Comparison of ENCODE assay signal across 26 mouse cellular contexts in genomic region chr1:92004122-92004521, GRCm38 (mm10).
DNase-seq lines count a peak whose midpoint lies in the region; ATAC-seq and TF ChIP-seq lines count a peak whose summit lies in the region.
"Had no signal": no experiment of that assay in that cellular context is flagged by ENCODE, and none has a peak within 500 bp of the region (broad histone marks: within the 10 kb centered on the region; RNA-seq: fewer than 3 reads in every experiment).

No protein-coding gene starts in this region.

- no peak overlapping the region for H3K27ac ChIP-seq in CH12.LX (ENCODE audit: insufficient read depth, low read depth)
- no peak overlapping the region for H3K27ac ChIP-seq in limb, embryonic 10.5 days
- H3K27ac ChIP-seq: embryonic facial prominence, embryonic 10.5 days; embryonic facial prominence, embryonic 13.5 days; forebrain, embryonic 12.5 days; hindbrain, embryonic 10.5 days; hindbrain, embryonic 13.5 days had no signal

- TF ChIP-seq POLR2A in CH12.LX (IDR thresholded peaks at IDR 0.05; ENCODE audit: low read depth, low read length), result no peak

- dilution Hi-C loops in CH12.LX (cut with MboI; ENCODE audit: extremely low pct_ligation_motif_present, extremely low pct_unique_long_range_greater_than_20kb, low sequenced_read_pairs), result no loop called here

- in situ Hi-C loops in CH12.LX (cut with MboI; ENCODE audit: low pct_ligation_motif_present, low pct_unique_long_range_greater_than_20kb, low sequenced_read_pairs), result no loop called here

- ATAC-seq in activated CD4-positive, CD25-positive, alpha-beta regulatory T cell, adult 4 months, result peak; percentile 74
- ATAC-seq: forebrain, embryonic 16.5 days; hindbrain, embryonic 16.5 days; intestine, postnatal 0 days had no signal

- TF ChIP-seq CTCF in CH12.LX (conservative IDR thresholded peaks at IDR 0.05 in 1 of 2, IDR thresholded peaks at IDR 0.05 in 1 of 2; ENCODE audit: low read depth in 2 of 2, low read length in 2 of 2), result no peak

- no peak overlapping the region for H3K4me3 ChIP-seq in CH12.LX (replicated peaks in 1 of 3; ENCODE audit: low read depth in 2 of 3, low read length in 2 of 3, poor library complexity in 1 of 3)
- H3K4me3 ChIP-seq in limb, embryonic 10.5 days, result no peak overlapping the region
- H3K4me3 ChIP-seq: embryonic facial prominence, embryonic 10.5 days; embryonic facial prominence, embryonic 13.5 days; erythroblast, embryonic 14.5 days; forebrain, embryonic 12.5 days; hindbrain, embryonic 10.5 days; hindbrain, embryonic 13.5 days had no signal

- no peak for TF ChIP-seq EP300 in CH12.LX (IDR thresholded peaks at IDR 0.05; ENCODE audit: low read length)

- no peaks in the 10 kb centered on the region for H3K27me3 ChIP-seq in CH12.LX (replicated peaks)
- H3K27me3 ChIP-seq in limb, embryonic 10.5 days (ENCODE audit: low read depth, poor library complexity, severe bottlenecking), result no peaks in the 10 kb centered on the region
- H3K27me3 ChIP-seq: embryonic facial prominence, embryonic 13.5 days; forebrain, embryonic 12.5 days; hindbrain, embryonic 13.5 days had no signal

- H3K36me3 ChIP-seq in CH12.LX (replicated peaks in 1 of 2; ENCODE audit: control insufficient read depth in 1 of 2, insufficient read depth in 1 of 2, low read length in 1 of 2), result peaks cover 7 to 18% of the 10 kb centered on the region in 2 experiments
- peaks cover 28% of the 10 kb centered on the region for H3K36me3 ChIP-seq in limb, embryonic 10.5 days

- no peaks in the 10 kb centered on the region for H3K9me3 ChIP-seq in CH12.LX (replicated peaks; ENCODE audit: low read length)
- H3K9me3 ChIP-seq in limb, embryonic 10.5 days (replicated peaks), result no peaks in the 10 kb centered on the region
- H3K9me3 ChIP-seq: embryonic facial prominence, embryonic 10.5 days; embryonic facial prominence, embryonic 13.5 days; forebrain, embryonic 12.5 days; hindbrain, embryonic 10.5 days; hindbrain, embryonic 13.5 days had no signal

- intact Hi-C loops in gastrocnemius, postnatal 14 days (cut with DNase I; ENCODE audit: low total_unique reads), result no loop called here

- H3K4me2 ChIP-seq in CH12.LX (ENCODE audit: insufficient read depth, low read depth, poor library complexity, severe bottlenecking), result peak overlapping the region; percentile 16; the same call in 1 of the 2 replicates
- H3K4me2 ChIP-seq: embryonic facial prominence, embryonic 13.5 days; forebrain, embryonic 12.5 days; heart, embryonic 11.5 days; hindbrain, embryonic 13.5 days had no signal

- 86% methylated on average over 1 of the region's 1 CpGs for WGBS in limb, embryonic 10.5 days

- no peak overlapping the region for H3K9ac ChIP-seq in CH12.LX (ENCODE audit: insufficient read depth, low read depth)
- H3K9ac ChIP-seq: embryonic facial prominence, embryonic 13.5 days; forebrain, embryonic 12.5 days; hindbrain, embryonic 13.5 days had no signal

- peaks cover 9 to 42% of the 10 kb centered on the region in 2 experiments for H3K4me1 ChIP-seq in CH12.LX (ENCODE audit: control insufficient read depth in 1 of 2, insufficient read depth in 2 of 2)
- H3K4me1 ChIP-seq in limb, embryonic 10.5 days, result peaks cover 9% of the 10 kb centered on the region; the same call in 1 of the 2 replicates
- H3K4me1 ChIP-seq: embryonic facial prominence, embryonic 10.5 days; forebrain, embryonic 12.5 days; hindbrain, embryonic 10.5 days had no signal

- H3K79me2 ChIP-seq in CH12.LX (replicated peaks; ENCODE audit: control insufficient read depth, extremely low read depth, insufficient read depth, poor library complexity, severe bottlenecking), result no peaks in the 10 kb centered on the region

- TF ChIP-seq RAD21 in CH12.LX (IDR thresholded peaks at IDR 0.05; ENCODE audit: low read depth, low read length), result no peak

- peak; percentile 18 for DNase-seq in gastrocnemius, postnatal 14 days
- no peak for DNase-seq in gastrocnemius, postnatal 25 days
- peak; percentile 45 for DNase-seq in CH12.LX (ENCODE audit: extremely low read depth)
- no peak for DNase-seq in T-cell, adult 2 months (ENCODE audit: low spot score)
- no peak for DNase-seq in kidney, adult 11 months
- no peak for DNase-seq in limb, embryonic 10.5 days (ENCODE audit: low spot score)
- DNase-seq: adrenal gland, adult 8-10 months; adrenal gland, postnatal 25 days; B cell, adult 2 months; cerebellum, adult 11-12 months; cerebellum, adult 8-10 months; cerebellum, postnatal 10 days; cerebellum, postnatal 36 days; embryo, embryonic 11 days; heart, adult 11 months had no signal

TF ChIP-seq in CH12.LX, 34 proteins besides CTCF, POLR2A, EP300 and RAD21:
- TF ChIP-seq IRF4 (IDR thresholded peaks at IDR 0.05; ENCODE audit: low read depth, low read length) (no peak), TCF12 (IDR thresholded peaks at IDR 0.05; ENCODE audit: low read depth, low read length) (no peak), NRF1 (IDR thresholded peaks at IDR 0.05; ENCODE audit: low read depth, low read length) (no peak), PAX5 (IDR thresholded peaks at IDR 0.05; ENCODE audit: low read length) (no peak), POLR2AphosphoS2 (IDR thresholded peaks at IDR 0.05; ENCODE audit: low read depth, low read length) (no peak), HCFC1 (IDR thresholded peaks at IDR 0.05; ENCODE audit: low read depth, low read length) (no peak), JUND (conservative IDR thresholded peaks at IDR 0.05; ENCODE audit: low read depth, low read length) (no peak), MAZ (IDR thresholded peaks at IDR 0.05; ENCODE audit: low read depth, low read length) (no peak), MAFK (IDR thresholded peaks at IDR 0.05; ENCODE audit: insufficient replicate concordance, low read length) (no peak), GABPA (IDR thresholded peaks at IDR 0.05; ENCODE audit: insufficient replicate concordance, low read depth, low read length) (no peak), SMC3 (IDR thresholded peaks at IDR 0.05; ENCODE audit: low read depth, low read length) (no peak), BHLHE40 (IDR thresholded peaks at IDR 0.05; ENCODE audit: low read depth, low read length) (no peak), MXI1 (IDR thresholded peaks at IDR 0.05; ENCODE audit: low read depth, low read length) (no peak), ELF1 (IDR thresholded peaks at IDR 0.05; ENCODE audit: low read depth, low read length) (no peak)
TF ChIP-seq in CH12.LX: peak in this region for 0.

Comparison
In these comparisons a context has a peak if more than half of its experiments do, and no peak if none do; other contexts are left out.
1. DNase-seq: peak in gastrocnemius, postnatal 14 days (single experiment) and CH12.LX (single experiment); none in gastrocnemius, postnatal 25 days (single experiment), T-cell, adult 2 months (single experiment), kidney, adult 11 months (single experiment) and limb, embryonic 10.5 days (single experiment).